Mouse (Mus musculus): Measurements from ENCODE around the gene Btn2a2. TPM values are rescaled to one million over a fixed set of nuclear protein-coding genes. Genes with fewer than 3 reads are reported as not detected.

Gene Btn2a2
- polyA plus RNA-seq, 1 experiment from 2014 or later, result 0.55 TPM

GRCm38 (mm10) chr13:23483153-23483552 is 5.5 kb downstream of the Btn2a2 start:
- 82% methylated on average over 2 of the region's 2 CpGs for WGBS
- Histone ChIP-seq H3K9me3 (replicated peaks) (no peaks in the 10 kb centered on the region), H3K4me1 (peaks cover 12% of the 10 kb centered on the region), H3K27ac (no peak overlapping the region), H3K9ac (no peak overlapping the region), H3K4me2 (no peak overlapping the region), H3K4me3 (replicated peaks) (no peak overlapping the region), H3K36me3 (no peaks in the 10 kb centered on the region), H3K27me3 (0 out of 2 replicates have a peak, but pooled peaks cover 3% of the 10 kb centered on the region)
- no peak for ATAC-seq (replicated peaks; ENCODE audit: low FRiP score)

- 0 out of 2 replicates have a peak, but pooled peaks have one; percentile 22 for ATAC-seq (replicated peaks; ENCODE audit: low FRiP score)
- no peak overlapping the region for H3K9ac ChIP-seq
- H3K4me1 ChIP-seq, result 0 out of 2 replicates have a peak, but pooled peaks cover 3% of the 10 kb centered on the region
- H3K4me2 ChIP-seq, result no peak overlapping the region
- H3K4me3 ChIP-seq (replicated peaks), result no peak overlapping the region
- H3K9me3 ChIP-seq (replicated peaks), result no peaks in the 10 kb centered on the region
- no peaks in the 10 kb centered on the region for H3K27me3 ChIP-seq
- H3K27ac ChIP-seq, result no peak overlapping the region
- no peaks in the 10 kb centered on the region for H3K36me3 ChIP-seq
- WGBS, result 13% methylated on average over 2 of the region's 2 CpGs
Observed at GRCm38 (mm10) chr13:23475658-23476057, 13.0 kb downstream of the Btn2a2 start.

GRCm38 (mm10) chr13:23466911-23467310 is 21.7 kb downstream of the Btn2a2 start:
- H3K36me3 ChIP-seq, result no peaks in the 10 kb centered on the region
- peak; percentile 55; the same call in 1 of the 2 replicates for ATAC-seq (replicated peaks; ENCODE audit: low FRiP score)
- 3% methylated on average over 9 of the region's 9 CpGs for WGBS

GRCm38 (mm10) chr13:23466306-23466705 is 22.4 kb downstream of the Btn2a2 start:
- WGBS, result 61% methylated on average over 1 of the region's 1 CpGs
- Histone ChIP-seq H3K27ac (no peak overlapping the region), H3K27me3 (no peaks in the 10 kb centered on the region), H3K9me3 (replicated peaks) (no peaks in the 10 kb centered on the region), H3K4me3 (replicated peaks) (peak overlapping the region; percentile 62; the same call in 1 of the 2 replicates), H3K4me2 (peak overlapping the region; percentile 95), H3K36me3 (no peaks in the 10 kb centered on the region), H3K4me1 (peaks cover 25% of the 10 kb centered on the region), H3K9ac (no peak overlapping the region)
- ATAC-seq (replicated peaks; ENCODE audit: low FRiP score), result no peak

More at GRCm38 (mm10) chr13:23466911-23467310, 21.7 kb downstream of the Btn2a2 start:
- Histone ChIP-seq H3K27ac (no peak overlapping the region), H3K9me3 (replicated peaks) (no peaks in the 10 kb centered on the region), H3K27me3 (no peaks in the 10 kb centered on the region), H3K4me3 (replicated peaks) (no peak overlapping the region), H3K9ac (no peak overlapping the region), H3K4me1 (peaks cover 25% of the 10 kb centered on the region), H3K4me2 (no peak overlapping the region)

- Histone ChIP-seq H3K4me1 (peaks cover 25% of the 10 kb centered on the region), H3K36me3 (no peaks in the 10 kb centered on the region), H3K27me3 (no peaks in the 10 kb centered on the region), H3K9me3 (replicated peaks) (no peaks in the 10 kb centered on the region), H3K9ac (peak within 1 kb of the TSS; percentile 50), H3K27ac (no peak within 1 kb of the TSS), H3K4me3 (replicated peaks) (peak within 1 kb of the TSS; percentile 62), H3K4me2 (peak within 1 kb of the TSS; percentile 95)
- ATAC-seq (replicated peaks; ENCODE audit: low FRiP score), result no peak
- 2% methylated on average over 7 of the region's 7 CpGs for WGBS
Observed at GRCm38 (mm10) chr13:23465600-23466109, 23.0 kb downstream of the Btn2a2 start, which contains the start of gene Btn1a1. Gene Btn1a1, minus strand, starts transcription at chr13:23465901.

GRCm38 (mm10) chr13:23464841-23465366 is 23.8 kb downstream of the Btn2a2 start:
- Histone ChIP-seq H3K4me1 (peaks cover 27% of the 10 kb centered on the region), H3K4me2 (peak overlapping the region; percentile 95), H3K9ac (peak overlapping the region; percentile 50), H3K4me3 (replicated peaks) (peak overlapping the region; percentile 62), H3K36me3 (no peaks in the 10 kb centered on the region), H3K27ac (no peak overlapping the region), H3K9me3 (replicated peaks) (no peaks in the 10 kb centered on the region), H3K27me3 (no peaks in the 10 kb centered on the region)
- WGBS, result 4% methylated on average over 11 of the region's 11 CpGs
- peak; percentile 27 for ATAC-seq (replicated peaks; ENCODE audit: low FRiP score)

GRCm38 (mm10) chr13:23464224-23464637 is 24.4 kb downstream of the Btn2a2 start:
- Histone ChIP-seq H3K9ac (peak overlapping the region; percentile 50), H3K4me2 (peak overlapping the region; percentile 95), H3K27ac (no peak overlapping the region), H3K4me3 (replicated peaks) (peak overlapping the region; percentile 62), H3K4me1 (peaks cover 31% of the 10 kb centered on the region), H3K27me3 (no peaks in the 10 kb centered on the region), H3K9me3 (replicated peaks) (no peaks in the 10 kb centered on the region), H3K36me3 (no peaks in the 10 kb centered on the region)
- peak; percentile 26; the same call in 1 of the 2 replicates for ATAC-seq (replicated peaks; ENCODE audit: low FRiP score)
- WGBS, result 0% methylated on average over 29 of the region's 29 CpGs

GRCm38 (mm10) chr13:23463381-23464223 is 25.1 kb downstream of the Btn2a2 start:
- WGBS, result under 1% methylated on average over 21 of the region's 21 CpGs
- ATAC-seq (replicated peaks; ENCODE audit: low FRiP score), result peak; percentile 50; the same call in 1 of the 2 replicates

GRCm38 (mm10) chr13:23462669-23463068 is 26.0 kb downstream of the Btn2a2 start:
- Histone ChIP-seq H3K27ac (no peak overlapping the region), H3K4me1 (peaks cover 32% of the 10 kb centered on the region), H3K9ac (no peak overlapping the region), H3K9me3 (replicated peaks) (no peaks in the 10 kb centered on the region), H3K4me2 (no peak overlapping the region), H3K36me3 (no peaks in the 10 kb centered on the region), H3K27me3 (0 out of 2 replicates have a peak, but pooled peaks cover 2% of the 10 kb centered on the region), H3K4me3 (replicated peaks) (no peak overlapping the region)
- no peak for ATAC-seq (replicated peaks; ENCODE audit: low FRiP score)

More at GRCm38 (mm10) chr13:23463381-23464223, 25.1 kb downstream of the Btn2a2 start:
- peaks cover 32% of the 10 kb centered on the region for H3K4me1 ChIP-seq
- no peak overlapping the region for H3K27ac ChIP-seq
- peak overlapping the region; percentile 50 for H3K9ac ChIP-seq
- no peaks in the 10 kb centered on the region for H3K36me3 ChIP-seq
- no peaks in the 10 kb centered on the region for H3K9me3 ChIP-seq (replicated peaks)
- H3K4me3 ChIP-seq (replicated peaks), result peak overlapping the region; percentile 62
- no peaks in the 10 kb centered on the region for H3K27me3 ChIP-seq
- peak overlapping the region; percentile 95 for H3K4me2 ChIP-seq

- no peak overlapping the region for H3K4me3 ChIP-seq (replicated peaks)
- H3K4me1 ChIP-seq, result peaks cover 32% of the 10 kb centered on the region
- no peak overlapping the region for H3K4me2 ChIP-seq
- WGBS, result 82% methylated on average over 4 of the region's 4 CpGs
- H3K9ac ChIP-seq, result no peak overlapping the region
- H3K27ac ChIP-seq, result no peak overlapping the region
- H3K27me3 ChIP-seq, result 0 out of 2 replicates have a peak, but pooled peaks cover 3% of the 10 kb centered on the region
- ATAC-seq (replicated peaks; ENCODE audit: low FRiP score), result no peak
- no peaks in the 10 kb centered on the region for H3K36me3 ChIP-seq
- H3K9me3 ChIP-seq (replicated peaks), result no peaks in the 10 kb centered on the region
Observed at GRCm38 (mm10) chr13:23462063-23462462, 26.6 kb downstream of the Btn2a2 start.

- no peak for ATAC-seq (replicated peaks; ENCODE audit: low FRiP score)
- no peak overlapping the region for H3K9ac ChIP-seq
- peak overlapping the region; percentile 16; the same call in 1 of the 2 replicates for H3K4me3 ChIP-seq (replicated peaks)
- no peaks in the 10 kb centered on the region for H3K9me3 ChIP-seq (replicated peaks)
- H3K36me3 ChIP-seq, result no peaks in the 10 kb centered on the region
- H3K27ac ChIP-seq, result no peak overlapping the region
- peaks cover 13% of the 10 kb centered on the region for H3K4me1 ChIP-seq
- 0 out of 2 replicates have a peak, but pooled peaks cover 3% of the 10 kb centered on the region for H3K27me3 ChIP-seq
- whole genome bisulfite sequencing, result 24% methylated on average over 15 of the region's 15 CpGs
- peak overlapping the region; percentile 43 for H3K4me2 ChIP-seq
Observed at GRCm38 (mm10) chr13:23459264-23459846, 29.3 kb downstream of the Btn2a2 start.

Data from kidney, embryonic 15.5 days (tissue).